Mouse (Mus musculus) C2C12 (cell line): ENCODE measurements around the gene Kif24. TPM values are rescaled to one million over a fixed set of nuclear protein-coding genes. Genes with fewer than 3 reads are reported as not detected.
"Not testable (repeated sequence)": the region's sequence is repeated elsewhere in the genome, so short reads cannot be mapped to it uniquely, and the experiment has no call there.

Experiments
- H3K27me3 ChIP-seq: one replicate; pipeline ENCODE4 v1.6.1; 2011; ENCODE audit not compliant: control insufficient read depth, insufficient read depth, insufficient read length
- H3K36me3 ChIP-seq: one replicate; pipeline ENCODE4 v1.6.1; 2011; ENCODE audit not compliant: control insufficient read depth, insufficient read depth
- H3K4me3 ChIP-seq: one replicate; pipeline ENCODE4 v1.5.1; 2011; ENCODE audit warnings: mild to moderate bottlenecking, control low read depth; ENCODE audit not compliant: poor library complexity, insufficient read depth, severe bottlenecking
- H3K79me2 ChIP-seq: one replicate; pipeline ENCODE4 v1.6.1; 2011; ENCODE audit not compliant: control insufficient read depth, insufficient read depth
- H3K79me3 ChIP-seq: one replicate; pipeline ENCODE4 v1.6.1; 2011; ENCODE audit warnings: low read depth, control low read depth
- H3ac ChIP-seq: one replicate; pipeline ENCODE3; 2011; ENCODE audit warnings: low read depth; ENCODE audit not compliant: control insufficient read depth, insufficient read length
- CEBPB ChIP-seq: IDR thresholded peaks from one replicate; pipeline ENCODE4 v1.6.1; 2011; ENCODE audit warnings: low read depth, mild to moderate bottlenecking, control low read depth, moderate library complexity
- CTCF ChIP-seq: IDR thresholded peaks from one replicate; pipeline ENCODE4 v1.5.1; 2011; ENCODE audit not compliant: control insufficient read depth, insufficient read depth, insufficient read length
- FOSL1 ChIP-seq: IDR thresholded peaks from one replicate; pipeline ENCODE4 v1.8.0; 2011; ENCODE audit warnings: mild to moderate bottlenecking, low read length; ENCODE audit not compliant: poor library complexity, insufficient read depth, severe bottlenecking
- MAX ChIP-seq: IDR thresholded peaks from one replicate; pipeline ENCODE4 v1.6.1; 2011; ENCODE audit warnings: mild to moderate bottlenecking, control low read depth
- MYOD1 ChIP-seq: IDR thresholded peaks from one replicate; pipeline ENCODE4 v1.6.1; 2011; ENCODE audit warnings: low read depth; ENCODE audit not compliant: control insufficient read depth, insufficient read length
- MYOG ChIP-seq: IDR thresholded peaks from one replicate; pipeline ENCODE4 v1.6.1; 2011; ENCODE audit not compliant: control insufficient read depth, insufficient read length; ENCODE audit errors: extremely low read depth
- USF1 ChIP-seq: IDR thresholded peaks from one replicate; pipeline ENCODE4 v1.6.1; 2011; ENCODE audit warnings: low read depth, mild to moderate bottlenecking, control low read depth, moderate library complexity
- polyA plus RNA-seq: library from polyadenylated mRNA; unstranded; fragments of >200 nt; fragmentation: generic; extraction: Trizol; gene quantifications from one replicate; pipeline ENCODE4 v1.2.1, GENCODE M21; 2012; ENCODE audit warnings: missing spikeins

Kif24 gene
- polyA plus RNA-seq, 1 experiment = 3.0 TPM

GRCm38 (mm10) chr4:41470051-41470683 lies 5.5 kb upstream of the Kif24 start:
- Histone ChIP-seq H3K36me3 (no peaks in the 10 kb centered on the region), H3K4me3 (no peak overlapping the region), H3K79me3 (no peaks in the 10 kb centered on the region), H3K27me3 (no peaks in the 10 kb centered on the region), H3K79me2 (no peaks in the 10 kb centered on the region), H3ac (no peak overlapping the region)
- no peak for TF ChIP-seq MAX

GRCm38 (mm10) chr4:41469199-41469598 lies 4.5 kb upstream of the Kif24 start:
- TF ChIP-seq FOSL1 (no peak), MYOG (no peak), USF1 (no peak), MYOD1 (no peak), MAX (no peak), CTCF (no peak), CEBPB (no peak)
- Histone ChIP-seq H3K4me3 (no peak overlapping the region), H3K36me3 (no peaks in the 10 kb centered on the region), H3ac (no peak overlapping the region), H3K27me3 (no peaks in the 10 kb centered on the region), H3K79me3 (no peaks in the 10 kb centered on the region), H3K79me2 (peaks cover 4% of the 10 kb centered on the region)

GRCm38 (mm10) chr4:41468396-41469080 lies 3.9 kb upstream of the Kif24 start:
- peaks cover 5% of the 10 kb centered on the region for H3K79me3 ChIP-seq
- no peak overlapping the region for H3ac ChIP-seq
- TF ChIP-seq MYOG (no peak), CTCF (no peak)
- H3K36me3 ChIP-seq = no peaks in the 10 kb centered on the region
- no peak overlapping the region for H3K4me3 ChIP-seq
- no peaks in the 10 kb centered on the region for H3K27me3 ChIP-seq
- H3K79me2 ChIP-seq = peaks cover 11% of the 10 kb centered on the region

DNA sequence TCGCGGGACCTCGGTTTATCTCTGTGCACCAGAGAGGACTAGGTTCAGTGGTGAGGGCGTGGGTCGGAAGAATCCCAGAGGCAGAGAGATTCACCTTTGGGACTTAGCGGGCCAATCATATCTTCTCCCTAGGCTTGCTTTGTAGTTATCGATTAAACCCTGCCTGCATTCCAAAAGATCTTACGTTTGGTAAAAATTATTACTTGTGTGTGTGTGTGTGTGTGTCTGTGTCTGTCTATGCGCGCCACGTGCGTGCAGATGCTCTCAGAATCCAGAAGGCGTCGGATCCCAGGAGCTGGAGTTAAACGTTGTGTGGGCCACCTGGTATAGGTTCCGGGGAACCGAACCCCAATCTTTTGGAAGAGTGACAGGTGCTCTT lies 589 bp upstream of the Kif24 start:
- H3K79me3 ChIP-seq = peaks cover 28% of the 10 kb centered on the region
- H3K79me2 ChIP-seq = peaks cover 43% of the 10 kb centered on the region
- H3K4me3 ChIP-seq = peak overlapping the region; percentile 66
- TF ChIP-seq FOSL1 (no peak), CEBPB (no peak)
- no peaks in the 10 kb centered on the region for H3K27me3 ChIP-seq
- peak overlapping the region; percentile 95 for H3ac ChIP-seq
- no peaks in the 10 kb centered on the region for H3K36me3 ChIP-seq

DNA sequence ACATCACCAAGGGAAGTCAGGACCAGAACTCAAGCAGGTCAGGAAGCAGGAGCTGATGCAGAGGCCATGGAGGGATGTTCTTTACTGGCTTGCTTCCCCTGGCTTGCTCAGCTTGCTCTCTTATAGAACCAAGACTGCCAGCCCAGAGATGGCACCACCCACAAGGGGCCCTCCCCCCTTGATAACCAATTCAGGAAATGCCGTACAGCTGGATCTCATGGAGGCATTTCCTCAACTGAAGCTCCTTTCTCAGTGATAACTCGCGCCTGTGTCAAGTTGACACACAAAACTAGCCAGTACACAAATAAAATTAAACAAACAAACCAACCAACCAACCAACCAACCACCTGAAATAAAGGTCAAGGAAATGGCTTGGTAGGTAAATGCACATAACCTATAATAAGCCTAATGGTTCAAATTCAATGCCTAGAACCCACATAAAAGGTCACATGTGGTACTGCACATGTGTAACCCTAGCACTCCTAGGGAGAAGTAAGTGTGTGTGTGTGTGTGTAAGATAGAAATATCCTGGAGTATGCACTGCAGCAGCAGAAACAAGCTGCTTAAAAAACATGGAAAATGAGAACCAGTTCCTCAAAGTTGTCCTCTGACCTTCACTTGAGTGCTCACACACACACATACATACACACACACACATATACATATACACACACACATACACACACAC lies 1.5 kb downstream of the Kif24 start:
- H3K36me3 ChIP-seq, H3ac ChIP-seq, H3K27me3 ChIP-seq: not testable (repeated sequence)
- Histone ChIP-seq H3K4me3 (peak overlapping the region; percentile 71), H3K79me3 (peaks cover 28% of the 10 kb centered on the region), H3K79me2 (peaks cover 45% of the 10 kb centered on the region)

DNA sequence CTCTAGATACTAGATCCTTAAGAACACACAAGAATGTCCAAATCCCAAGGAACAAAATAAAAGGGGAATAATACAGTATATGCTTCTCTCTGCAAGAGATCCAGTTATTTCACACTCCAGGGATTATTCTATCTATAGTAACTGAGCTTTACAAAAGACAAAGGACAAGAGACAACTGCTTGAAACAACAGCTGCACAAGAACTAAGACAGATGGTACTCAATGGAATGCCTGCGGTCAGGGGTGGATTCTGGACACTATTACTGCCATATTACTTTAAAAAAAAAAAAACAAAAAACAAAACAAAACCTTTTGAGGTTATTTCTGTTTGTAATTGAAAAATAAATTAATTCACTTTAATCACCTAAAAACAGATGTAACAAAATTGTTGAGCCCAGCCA lies 4.0 kb downstream of the Kif24 start:
- Histone ChIP-seq H3K27me3 (no peaks in the 10 kb centered on the region), H3K79me2 (peaks cover 45% of the 10 kb centered on the region), H3K4me3 (no peak overlapping the region), H3K36me3 (no peaks in the 10 kb centered on the region), H3K79me3 (peaks cover 28% of the 10 kb centered on the region), H3ac (no peak overlapping the region)
- TF ChIP-seq USF1 = no peak
- TF ChIP-seq MYOD1 = peak; percentile 76
- TF ChIP-seq MAX = no peak
